In genomic region chr16:92300649-92301411, GRCm38 (mm10) we compare ENCODE assay signal across 8 mouse cellular contexts. TPM values are rescaled to one million over a fixed set of nuclear protein-coding genes. Genes with fewer than 3 reads are reported as not detected.
DNase-seq lines count a peak whose midpoint lies in the region; ATAC-seq and TF ChIP-seq lines count a peak whose summit lies in the region.

Gene Smim11 (plus strand): TSS chr16:92301286.

- H3K9me3 ChIP-seq in forebrain, embryonic 10.5 days: no peaks in the 10 kb centered on the region
- no peaks in the 10 kb centered on the region for H3K9me3 ChIP-seq in heart, embryonic 15.5 days (replicated peaks)
- H3K9me3 ChIP-seq in liver, embryonic 14.5 days (ENCODE audit: control insufficient read depth, low read length): no peaks in the 10 kb centered on the region
- no peaks in the 10 kb centered on the region for H3K9me3 ChIP-seq in neural tube, embryonic 11.5 days (ENCODE audit: control insufficient read depth, low read length)
- no peaks in the 10 kb centered on the region for H3K9me3 ChIP-seq in stomach, postnatal 0 days (ENCODE audit: control insufficient read depth, low read length)

- 9% methylated on average over 32 of the region's 32 CpGs for WGBS in forebrain, embryonic 10.5 days
- WGBS in heart, embryonic 15.5 days: 6% methylated on average over 32 of the region's 32 CpGs
- WGBS in liver, embryonic 14.5 days (ENCODE audit: insufficient replicate concordance): 10% methylated on average over 32 of the region's 32 CpGs
- 13% methylated on average over 32 of the region's 32 CpGs for WGBS in neural tube, embryonic 11.5 days
- WGBS in stomach, postnatal 0 days: 10% methylated on average over 32 of the region's 32 CpGs

- H3K27me3 ChIP-seq in forebrain, embryonic 10.5 days (ENCODE audit: poor library complexity, severe bottlenecking): peaks cover 5% of the 10 kb centered on the region; the same call in 1 of the 2 replicates
- no peaks in the 10 kb centered on the region for H3K27me3 ChIP-seq in heart, embryonic 15.5 days
- H3K27me3 ChIP-seq in liver, embryonic 14.5 days (ENCODE audit: control insufficient read depth, insufficient read depth, low read length): no peaks in the 10 kb centered on the region
- H3K27me3 ChIP-seq in neural tube, embryonic 11.5 days (ENCODE audit: control insufficient read depth, insufficient read depth, low read length): no peaks in the 10 kb centered on the region
- H3K27me3 ChIP-seq in stomach, postnatal 0 days (ENCODE audit: control insufficient read depth, insufficient read depth, low read length): no peaks in the 10 kb centered on the region

- DNase-seq in CD8-positive naive resting alpha-beta T cell, adult 2 months (ENCODE audit: low read depth in 2 of 2, low spot score in 2 of 2): peak; percentile 86 to 92
- DNase-seq in c-Kit-positive CD71-negative TER-119-negative erythroid progenitor cells, embryonic 14.5 days (ENCODE audit: low read depth): peak; percentile 97
- DNase-seq in forebrain, embryonic 10.5 days (ENCODE audit: extremely low spot score, low spot score): peak; percentile 95
- DNase-seq in kidney, postnatal 25 days: peak; percentile 96 to 97
- peak; percentile 94 to 95 (median 95) for DNase-seq in liver, embryonic 14.5 days (ENCODE audit: low read depth in 3 of 3, low spot score in 3 of 3)
- peak; percentile 97 for DNase-seq in neural tube, embryonic 11.5 days (ENCODE audit: low spot score)
- peak; percentile 96 for DNase-seq in stomach, postnatal 0 days (ENCODE audit: low spot score)

- H3K4me2 ChIP-seq in heart, embryonic 15.5 days: peak within 1 kb of the TSS; percentile 76
- peak within 1 kb of the TSS; percentile 82 for H3K4me2 ChIP-seq in liver, embryonic 14.5 days (ENCODE audit: low read depth)
- H3K4me2 ChIP-seq in neural tube, embryonic 11.5 days (ENCODE audit: low read depth): peak within 1 kb of the TSS; percentile 56
- H3K4me2 ChIP-seq in stomach, postnatal 0 days (replicated peaks; ENCODE audit: low read depth): peak within 1 kb of the TSS; percentile 83

- TF ChIP-seq CTCF in liver, embryonic 14.5 days (IDR thresholded peaks at IDR 0.05; ENCODE audit: low read depth): no peak
- no peak for TF ChIP-seq CTCF in stomach, postnatal 0 days (IDR thresholded peaks at IDR 0.05; ENCODE audit: low read depth)

- H3K36me3 ChIP-seq in forebrain, embryonic 10.5 days (replicated peaks): peaks cover 8% of the 10 kb centered on the region
- H3K36me3 ChIP-seq in heart, embryonic 15.5 days: no peaks in the 10 kb centered on the region
- H3K36me3 ChIP-seq in liver, embryonic 14.5 days (replicated peaks; ENCODE audit: control insufficient read depth, insufficient read depth, low read depth): no peaks in the 10 kb centered on the region
- H3K36me3 ChIP-seq in neural tube, embryonic 11.5 days (ENCODE audit: control insufficient read depth, insufficient read depth, low read length): no peaks in the 10 kb centered on the region; the same call in 1 of the 2 replicates
- no peaks in the 10 kb centered on the region for H3K36me3 ChIP-seq in stomach, postnatal 0 days (ENCODE audit: control insufficient read depth, insufficient read depth, low read length)

- H3K4me3 ChIP-seq in forebrain, embryonic 10.5 days: peak within 1 kb of the TSS; percentile 80
- H3K4me3 ChIP-seq in heart, embryonic 15.5 days: peak within 1 kb of the TSS; percentile 73
- H3K4me3 ChIP-seq in liver, embryonic 14.5 days (ENCODE audit: insufficient read depth in 1 of 2, low read depth in 2 of 2, low read length in 2 of 2): peak within 1 kb of the TSS; percentile 77 to 84
- peak within 1 kb of the TSS; percentile 65 for H3K4me3 ChIP-seq in neural tube, embryonic 11.5 days (ENCODE audit: low read depth, low read length)
- H3K4me3 ChIP-seq in stomach, postnatal 0 days (ENCODE audit: low read depth, low read length): peak within 1 kb of the TSS; percentile 63

- H3K27ac ChIP-seq in forebrain, embryonic 10.5 days: peak within 1 kb of the TSS; percentile 91
- H3K27ac ChIP-seq in heart, embryonic 15.5 days: peak within 1 kb of the TSS; percentile 81
- H3K27ac ChIP-seq in liver, embryonic 14.5 days: peak within 1 kb of the TSS; percentile 5
- H3K27ac ChIP-seq in neural tube, embryonic 11.5 days (ENCODE audit: low read depth, low read length): peak within 1 kb of the TSS; percentile 9; the same call in 1 of the 2 replicates
- peak within 1 kb of the TSS; percentile 71 for H3K27ac ChIP-seq in stomach, postnatal 0 days (replicated peaks)

- H3K4me1 ChIP-seq in forebrain, embryonic 10.5 days: peaks cover 28% of the 10 kb centered on the region
- peaks cover 21% of the 10 kb centered on the region for H3K4me1 ChIP-seq in heart, embryonic 15.5 days (replicated peaks)
- H3K4me1 ChIP-seq in liver, embryonic 14.5 days (replicated peaks; ENCODE audit: control insufficient read depth in 2 of 2, insufficient read depth in 2 of 2, low read length in 1 of 2): peaks cover 11 to 19% of the 10 kb centered on the region in 2 experiments
- peaks cover 11% of the 10 kb centered on the region for H3K4me1 ChIP-seq in neural tube, embryonic 11.5 days (ENCODE audit: control insufficient read depth, insufficient read depth, low read length)
- peaks cover 2% of the 10 kb centered on the region; the same call in 1 of the 2 replicates for H3K4me1 ChIP-seq in stomach, postnatal 0 days (replicated peaks; ENCODE audit: control insufficient read depth, insufficient read depth)

- H3K9ac ChIP-seq in heart, embryonic 15.5 days: peak within 1 kb of the TSS; percentile 70
- H3K9ac ChIP-seq in liver, embryonic 14.5 days (replicated peaks): peak within 1 kb of the TSS; percentile 68
- H3K9ac ChIP-seq in neural tube, embryonic 11.5 days (ENCODE audit: low read length): peak within 1 kb of the TSS; percentile 83
- peak within 1 kb of the TSS; percentile 70 for H3K9ac ChIP-seq in stomach, postnatal 0 days (ENCODE audit: low read length)

- ATAC-seq in heart, embryonic 15.5 days (replicated peaks; ENCODE audit: insufficient number of reproducible peaks, insufficient read depth, low FRiP score, low read depth): peak; percentile 93
- ATAC-seq in liver, embryonic 14.5 days (ENCODE audit: insufficient read depth): peak; percentile 89
- peak; percentile 89 for ATAC-seq in neural tube, embryonic 11.5 days (ENCODE audit: insufficient read depth, low FRiP score, low TSS enrichment)
- peak; percentile 93 for ATAC-seq in stomach, postnatal 0 days (ENCODE audit: low FRiP score, low TSS enrichment)

- TF ChIP-seq EP300 in liver, embryonic 14.5 days (IDR thresholded peaks at IDR 0.05; ENCODE audit: low read depth): no peak
- TF ChIP-seq EP300 in stomach, postnatal 0 days (optimal IDR thresholded peaks at IDR 0.05): no peak

RNA-seq across cellular contexts. Expression of gene Smim11, which starts in this region (rescaled TPM):
- polyA plus RNA-seq in forebrain, embryonic 10.5 days (2016; fragmentation: Nextera tagmentation; extraction: Ambion mirVana): 120 and 125 TPM in 2 replicates
- 100 and 145 TPM in 2 replicates for polyA plus RNA-seq in heart, embryonic 15.5 days (2015; fragmentation: Nextera tagmentation; extraction: Ambion mirVana)
- 15.4 and 24.8 TPM in 2 replicates for polyA plus RNA-seq in liver, embryonic 14.5 days (2012; rRNA removed)
- 53.1 and 58.9 TPM in 2 replicates for polyA plus RNA-seq in liver, embryonic 14.5 days (2014; fragmentation: Nextera tagmentation; extraction: Ambion mirVana)
- polyA plus RNA-seq in neural tube, embryonic 11.5 days (2014; fragmentation: Nextera tagmentation; extraction: Ambion mirVana): 107 and 110 TPM in 2 replicates
- 119 and 122 TPM in 2 replicates for polyA plus RNA-seq in stomach, postnatal 0 days (2015; fragmentation: Nextera tagmentation; extraction: Ambion mirVana)

Comparison
In these comparisons a context has a peak if more than half of its experiments do, and no peak if none do; other contexts are left out.
1. Peak in every context shown above with its lines: DNase-seq, ATAC-seq, H3K4me3 ChIP-seq and H3K27ac ChIP-seq.
2. H3K27ac ChIP-seq: peak in every context shown above with its lines; median percentile 91 in forebrain, embryonic 10.5 days; 81 in heart, embryonic 15.5 days; 71 in stomach, postnatal 0 days; 9 in neural tube, embryonic 11.5 days; 5 in liver, embryonic 14.5 days.